ENCODE assay signal across 15 mouse cellular contexts in the genomic region with DNA sequence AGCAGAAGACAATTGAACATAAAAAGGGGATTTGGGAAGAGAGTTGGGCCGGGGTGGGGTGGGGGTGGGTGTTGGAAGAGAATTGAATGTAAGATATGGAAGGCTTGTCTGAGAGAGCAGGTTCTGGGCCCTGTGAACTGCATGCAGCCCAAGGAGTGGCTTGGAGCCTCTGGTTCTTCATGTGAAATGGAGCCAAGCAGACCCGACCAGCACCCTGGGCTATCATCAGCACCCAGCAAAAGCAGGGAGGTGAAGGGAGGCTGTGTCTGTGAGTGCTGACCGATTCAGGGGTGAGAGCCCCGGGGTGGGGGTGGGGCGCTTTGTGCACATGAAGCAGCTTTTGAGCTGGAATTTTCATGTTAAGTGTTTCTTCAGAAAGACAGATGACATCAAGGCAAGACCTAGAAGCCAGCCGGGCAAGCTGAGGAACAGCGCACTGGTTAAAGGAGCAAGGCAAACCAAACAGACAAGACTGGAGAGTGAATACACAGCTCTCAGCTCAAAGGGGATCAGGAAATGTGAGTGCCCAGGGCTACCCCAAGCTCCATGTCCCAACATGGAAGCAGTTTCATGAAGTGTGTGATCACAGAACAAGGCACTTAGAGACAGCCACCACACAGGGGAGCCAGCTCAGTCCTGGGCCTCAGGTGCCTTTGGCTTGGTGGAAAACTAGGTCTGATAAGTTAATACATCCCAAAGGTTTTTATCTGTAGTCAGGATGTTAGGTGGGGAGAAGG. TPM values are rescaled to one million over a fixed set of nuclear protein-coding genes. Genes with fewer than 3 reads are reported as not detected.
DNase-seq lines count a peak whose midpoint lies in the region; ATAC-seq and TF ChIP-seq lines count a peak whose summit lies in the region.
"Had no signal": no experiment of that assay in that cellular context is flagged by ENCODE, and none has a peak within 500 bp of the region (broad histone marks: within the 10 kb centered on the region; RNA-seq: fewer than 3 reads in every experiment).

No protein-coding gene starts in this region.

- intact Hi-C loops in heart, postnatal 10 days (cut with DNase I) = no loop called here

- H3K36me3 ChIP-seq in G1E (replicated peaks) = peaks cover 30% of the 10 kb centered on the region
- no peaks in the 10 kb centered on the region for H3K36me3 ChIP-seq in intestine, embryonic 16.5 days (ENCODE audit: control insufficient read depth, insufficient read depth, low read length)
- H3K36me3 ChIP-seq in forebrain, embryonic 13.5 days (ENCODE audit: poor library complexity, severe bottlenecking) = no peaks in the 10 kb centered on the region
- H3K36me3 ChIP-seq: heart, embryonic 13.5 days; hindbrain, embryonic 10.5 days; midbrain, embryonic 12.5 days had no signal

- H3K27ac ChIP-seq in intestine, embryonic 16.5 days (ENCODE audit: low read length) = peak overlapping the region; percentile 46
- no peak overlapping the region for H3K27ac ChIP-seq in forebrain, embryonic 13.5 days
- H3K27ac ChIP-seq: heart, embryonic 13.5 days; hindbrain, embryonic 10.5 days; midbrain, embryonic 12.5 days had no signal

- no peak overlapping the region for H3K4me2 ChIP-seq in intestine, embryonic 16.5 days (ENCODE audit: low read depth, low read length)
- H3K4me2 ChIP-seq in forebrain, embryonic 13.5 days = no peak overlapping the region
- H3K4me2 ChIP-seq: heart, embryonic 13.5 days; midbrain, embryonic 12.5 days had no signal

- peaks cover 5% of the 10 kb centered on the region; the same call in 1 of the 2 replicates for H3K27me3 ChIP-seq in G1E (ENCODE audit: insufficient read depth, low read length)
- no peaks in the 10 kb centered on the region for H3K27me3 ChIP-seq in intestine, embryonic 16.5 days (replicated peaks; ENCODE audit: control insufficient read depth, insufficient read depth, low read length)
- no peaks in the 10 kb centered on the region for H3K27me3 ChIP-seq in forebrain, embryonic 13.5 days
- H3K27me3 ChIP-seq: midbrain, embryonic 12.5 days had no signal

- no peaks in the 10 kb centered on the region for H3K9me3 ChIP-seq in G1E (replicated peaks)
- no peaks in the 10 kb centered on the region for H3K9me3 ChIP-seq in intestine, embryonic 16.5 days (ENCODE audit: control insufficient read depth, low read length)
- no peaks in the 10 kb centered on the region for H3K9me3 ChIP-seq in forebrain, embryonic 13.5 days (replicated peaks)
- H3K9me3 ChIP-seq: heart, embryonic 13.5 days; hindbrain, embryonic 10.5 days; midbrain, embryonic 12.5 days had no signal

- H3K9ac ChIP-seq in intestine, embryonic 16.5 days (ENCODE audit: low read depth, low read length) = peak overlapping the region; percentile 8; the same call in 1 of the 2 replicates
- no peak overlapping the region for H3K9ac ChIP-seq in forebrain, embryonic 13.5 days
- H3K9ac ChIP-seq: heart, embryonic 13.5 days; midbrain, embryonic 12.5 days had no signal

- 78% methylated on average over 7 of the region's 7 CpGs for WGBS in intestine, embryonic 16.5 days
- 81% methylated on average over 7 of the region's 7 CpGs for WGBS in forebrain, embryonic 13.5 days

- H3K4me1 ChIP-seq in G1E (ENCODE audit: insufficient read depth, low read depth, low read length) = peaks cover 73% of the 10 kb centered on the region
- peaks cover 42% of the 10 kb centered on the region for H3K4me1 ChIP-seq in intestine, embryonic 16.5 days (ENCODE audit: control insufficient read depth, insufficient read depth, low read length)
- peaks cover 11% of the 10 kb centered on the region for H3K4me1 ChIP-seq in forebrain, embryonic 13.5 days
- H3K4me1 ChIP-seq: midbrain, embryonic 12.5 days had no signal

- H3K4me3 ChIP-seq in G1E (ENCODE audit: low read depth, low read length) = peak overlapping the region; percentile 33; the same call in 1 of the 2 replicates
- no peak overlapping the region for H3K4me3 ChIP-seq in intestine, embryonic 16.5 days (ENCODE audit: low read length)
- no peak overlapping the region for H3K4me3 ChIP-seq in forebrain, embryonic 13.5 days
- H3K4me3 ChIP-seq: heart, embryonic 13.5 days; hindbrain, embryonic 10.5 days; midbrain, embryonic 12.5 days had no signal

- peak; percentile 88 for DNase-seq in heart, adult 11 months
- no peak for DNase-seq in heart, postnatal 10 days
- DNase-seq in G1E (ENCODE audit: low spot score) = no peak
- peak; percentile 29 for DNase-seq in naive thymus-derived CD4-positive, alpha-beta T cell, adult 2 months (ENCODE audit: low read depth)
- DNase-seq in frontal cortex, adult 2 months (ENCODE audit: extremely low spot score in 1 of 2, low spot score in 1 of 2) = no peak
- DNase-seq in thymus, adult 18-20 months = no peak
- DNase-seq: cerebellum, adult 11 months; cerebellum, postnatal 36 days; kidney, adult 11 months; kidney, postnatal 25 days had no signal

- no peak for ATAC-seq in G1E (ENCODE audit: extremely low read depth, insufficient number of reproducible peaks, low FRiP score, poor library complexity, severe bottlenecking)
- ATAC-seq in intestine, embryonic 16.5 days = no peak
- ATAC-seq in forebrain, embryonic 13.5 days = no peak

- TF ChIP-seq CTCF in G1E (IDR thresholded peaks at IDR 0.05; ENCODE audit: low read depth, low read length) = no peak

RNA-seq across cellular contexts. Expression of a gene that starts 40.1 kb away (rescaled TPM):
- 10 to 100 TPM; 37.7 to 41.0 TPM for total RNA-seq in heart, postnatal 10 days (2021)
- total RNA-seq in G1E (2014; fragmentation: Nextera tagmentation) (55.5 and 59.7 TPM in 2 replicates), G1E (2017) (41.1 and 46.7 TPM in 2 replicates)
- polyA plus RNA-seq in G1E (2012) = 26.7 and 28.0 TPM in 2 replicates
- polyA plus RNA-seq in intestine, embryonic 16.5 days (2015; fragmentation: Nextera tagmentation; extraction: Ambion mirVana) = 52.6 and 61.6 TPM in 2 replicates
- polyA plus RNA-seq in forebrain, embryonic 13.5 days (2015; fragmentation: Nextera tagmentation; extraction: Ambion mirVana) = 5.7 and 6.7 TPM in 2 replicates
- 12.3 and 12.7 TPM in 2 replicates for polyA plus RNA-seq in frontal cortex, adult 2 months (2012; rRNA removed)

Comparison
In these comparisons a context has a peak if more than half of its experiments do, and no peak if none do; other contexts are left out.
1. DNase-seq: peak in heart, adult 11 months (single experiment) and naive thymus-derived CD4-positive, alpha-beta T cell, adult 2 months (single experiment); none in heart, postnatal 10 days (0 of 2), G1E (single experiment), frontal cortex, adult 2 months (0 of 2) and thymus, adult 18-20 months (0 of 2).